Mouse (Mus musculus) ovary, adult 18-20 months (tissue): ENCODE measurements around the gene Capn2.

Experiments
- DNase-seq: peaks from one replicate; pipeline ENCODE4 v3.0.0; 2022; ENCODE audit warnings: low spot score, mixed read lengths

The Capn2 gene

DNA sequence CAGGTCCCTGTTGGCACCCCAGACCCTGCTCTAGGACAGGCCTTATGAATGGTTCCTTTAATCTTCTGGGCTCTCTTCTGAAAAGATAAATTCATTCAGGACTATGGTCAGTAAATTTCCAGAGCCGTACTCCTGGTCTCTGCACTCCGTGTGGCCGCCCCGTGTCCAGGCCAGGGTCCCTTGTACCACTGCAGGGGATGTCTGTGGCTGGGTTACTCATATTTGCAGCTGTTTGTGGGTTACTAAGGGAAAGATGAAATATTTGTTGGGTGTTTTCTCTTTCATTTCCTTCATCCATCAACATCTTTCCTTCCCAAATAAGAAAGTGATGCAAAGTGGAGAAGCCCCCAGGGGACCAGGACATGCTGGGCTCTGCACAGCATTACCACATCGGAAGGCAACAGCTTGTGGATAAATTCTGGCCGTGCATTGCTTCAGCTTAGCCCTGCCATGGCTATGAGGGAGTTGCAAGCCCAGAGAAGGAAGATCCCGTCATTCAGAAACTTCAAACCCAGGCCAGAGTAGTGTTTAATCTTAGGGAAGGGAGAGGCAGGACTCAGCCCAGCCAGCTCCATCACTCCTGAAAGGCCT, 15.5 kb downstream of the Capn2 start:
- no peak for DNase-seq

DNA sequence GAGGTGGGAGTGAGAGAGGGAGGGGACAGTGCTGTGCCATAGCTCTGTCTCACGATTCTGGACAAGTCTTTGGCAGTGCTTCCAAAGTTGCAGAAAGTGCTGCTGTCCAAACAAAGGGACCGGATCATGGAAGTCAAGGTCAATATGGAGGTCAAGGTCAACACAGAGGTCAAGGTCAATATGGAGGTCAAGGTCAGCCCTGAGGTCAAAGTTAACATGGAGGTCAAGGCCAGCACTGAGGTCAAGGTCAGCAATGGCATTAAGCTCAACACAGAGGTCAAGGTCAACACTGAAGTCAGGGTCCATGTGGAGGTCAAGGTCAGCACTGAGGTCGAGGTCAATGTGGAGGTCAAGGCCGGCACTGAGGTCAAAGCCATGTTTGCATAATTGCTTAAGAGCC, 16.6 kb downstream of the Capn2 start:
- no peak for DNase-seq

GRCm38 (mm10) chr1:182500224-182500623, 17.2 kb downstream of the Capn2 start:
- no peak for DNase-seq

DNA sequence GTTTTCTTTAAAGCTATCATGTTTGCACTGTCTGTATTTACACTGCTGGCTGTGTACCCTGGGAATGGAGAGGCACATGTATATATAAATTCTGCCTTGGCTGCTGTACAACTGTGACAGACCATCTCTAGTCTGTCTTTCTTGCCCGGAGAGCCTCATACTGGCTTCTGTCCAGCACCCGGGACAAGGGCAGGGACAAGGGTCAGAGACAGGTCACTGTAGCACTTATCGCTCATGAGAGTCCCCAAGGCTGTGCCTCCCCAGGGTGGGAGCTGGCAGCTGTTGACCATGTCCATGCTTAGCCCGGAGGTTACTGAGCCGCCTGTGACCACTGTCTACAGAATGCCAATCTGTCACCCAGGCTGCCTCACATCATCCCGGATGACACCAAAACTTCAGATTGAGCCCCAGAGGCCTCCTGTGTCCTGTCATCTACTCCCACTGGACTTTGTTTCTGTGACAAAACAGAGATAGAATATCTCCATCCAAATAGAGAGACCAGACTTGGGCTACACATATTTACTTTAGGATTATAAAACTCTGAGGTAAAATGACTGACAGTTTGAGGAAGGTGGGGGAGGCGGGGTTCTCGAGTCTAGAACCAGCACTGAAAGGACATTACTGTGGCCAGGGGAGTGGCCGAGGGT, 17.8 kb downstream of the Capn2 start:
- DNase-seq = no peak

- no peak for DNase-seq
Measured at GRCm38 (mm10) chr1:182497736-182498135, 19.7 kb downstream of the Capn2 start.

DNA sequence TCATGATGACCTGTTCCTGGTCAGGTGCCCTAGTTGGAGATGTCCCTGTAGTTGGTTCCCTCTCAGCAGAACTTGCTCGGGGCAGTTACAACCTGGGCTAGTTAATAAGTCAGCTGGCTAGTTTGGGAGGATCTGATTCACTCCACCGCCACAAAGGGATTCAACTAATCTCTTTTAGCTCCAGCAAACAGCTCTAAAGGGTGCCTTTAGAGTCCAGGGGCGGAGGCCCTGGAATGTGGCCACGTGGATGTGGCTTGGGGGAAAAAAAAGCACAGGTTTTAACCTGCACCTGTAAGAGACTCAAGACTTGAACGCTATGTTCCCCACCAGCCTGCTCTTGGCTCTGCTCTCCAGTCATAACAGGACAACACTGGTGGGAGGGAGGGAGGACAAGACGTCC, 20.7 kb downstream of the Capn2 start:
- DNase-seq = no peak

GRCm38 (mm10) chr1:182494285-182495145, 22.9 kb downstream of the Capn2 start:
- no peak for DNase-seq

GRCm38 (mm10) chr1:182491839-182492238, 25.6 kb downstream of the Capn2 start:
- DNase-seq = no peak

GRCm38 (mm10) chr1:182490568-182490967, 26.8 kb downstream of the Capn2 start:
- DNase-seq = no peak

GRCm38 (mm10) chr1:182489803-182490452, 27.5 kb downstream of the Capn2 start:
- peak; percentile 86 for DNase-seq

GRCm38 (mm10) chr1:182488503-182488902, 28.9 kb downstream of the Capn2 start:
- no peak for DNase-seq

GRCm38 (mm10) chr1:182483910-182484274, 33.5 kb downstream of the Capn2 start:
- no peak for DNase-seq

GRCm38 (mm10) chr1:182482991-182483909, 34.2 kb downstream of the Capn2 start:
- DNase-seq = no peak

- no peak for DNase-seq
Measured at GRCm38 (mm10) chr1:182481646-182482295, 35.6 kb downstream of the Capn2 start.

DNA sequence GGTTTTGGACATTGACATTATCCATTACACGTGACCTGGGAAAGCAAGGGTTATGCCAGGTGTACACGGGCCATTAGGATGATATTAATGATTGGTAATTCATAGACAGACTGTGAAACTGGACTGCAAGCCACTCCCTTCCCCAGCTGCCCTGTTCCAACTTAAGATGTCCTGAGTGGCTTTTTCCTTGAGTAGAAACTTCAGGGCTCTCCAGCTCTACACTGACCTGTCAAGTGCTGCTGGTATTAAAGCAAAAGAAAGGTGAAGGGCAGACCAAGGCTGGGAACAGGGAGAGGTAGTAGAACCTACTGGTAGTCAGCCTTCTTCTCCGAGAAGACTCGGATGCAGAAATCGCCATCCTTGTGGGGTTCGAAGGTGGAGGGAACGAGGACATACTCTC, 36.3 kb downstream of the Capn2 start:
- DNase-seq = no peak

DNA sequence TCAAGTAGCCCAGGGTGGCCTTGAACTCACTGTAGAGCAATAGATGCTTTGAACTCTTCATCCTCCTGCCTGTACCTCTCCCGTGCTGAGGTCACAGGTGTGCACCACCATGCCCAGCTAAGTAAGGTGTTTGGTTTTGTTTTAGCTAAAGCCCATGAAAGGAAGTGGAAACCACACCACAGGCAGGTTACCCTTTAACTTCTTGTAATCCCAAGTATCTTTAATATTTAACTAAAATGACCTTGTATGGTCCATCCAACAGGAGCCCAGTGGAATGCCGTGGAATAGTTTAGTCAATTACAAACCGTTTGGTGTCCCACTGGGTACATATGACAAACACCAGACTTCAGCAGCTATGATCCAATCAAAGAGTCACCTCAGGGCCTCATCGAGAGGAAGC, 38.5 kb downstream of the Capn2 start:
- no peak for DNase-seq

- no peak for DNase-seq
Measured at GRCm38 (mm10) chr1:182475005-182475796, 42.2 kb downstream of the Capn2 start.

- DNase-seq = no peak
Measured at GRCm38 (mm10) chr1:182465978-182466377, 51.4 kb downstream of the Capn2 start.

GRCm38 (mm10) chr1:182465309-182465708, 52.1 kb downstream of the Capn2 start:
- peak; percentile 12 for DNase-seq

- no peak for DNase-seq
Measured at GRCm38 (mm10) chr1:182461813-182462212, 55.6 kb downstream of the Capn2 start.
